Mouse (Mus musculus) heart, adult 9 months (tissue): ENCODE measurements around the gene Glis1.

Experiments used
- DNase-seq, 2 experiments: peaks; one replicate each; pipeline ENCODE4 v3.0.0; 2022; ENCODE audit warnings: low spot score in 2 of 2

Gene Glis1

GRCm38 (mm10) chr4:107434356-107435237 lies at the start of gene Glis1:
Gene Glis1 (plus strand): TSS chr4:107434591.
- DNase-seq: peak; percentile 33 to 57

DNA sequence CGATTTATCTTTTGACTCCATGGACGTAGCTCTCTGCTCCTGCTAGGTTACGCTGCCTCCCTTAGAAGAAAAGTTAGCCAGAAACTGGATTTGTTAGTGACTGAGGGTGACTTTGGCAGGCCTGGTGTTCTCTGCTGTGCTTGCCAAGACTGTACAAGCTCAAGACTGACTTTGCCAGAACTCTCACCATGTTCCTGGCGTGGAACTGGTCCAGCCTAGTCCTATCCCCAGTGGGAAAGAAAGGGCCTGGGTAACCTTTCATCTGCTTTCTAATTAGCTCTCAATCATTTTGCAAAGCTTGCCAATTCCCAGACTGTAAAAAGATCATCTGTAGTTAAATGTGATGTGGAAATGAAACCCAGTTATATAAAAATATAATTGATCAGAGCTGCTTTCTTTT lies 47.4 kb upstream of the Glis1 start:
- peak in 1 of 2 experiments; percentile 17 for DNase-seq

DNA sequence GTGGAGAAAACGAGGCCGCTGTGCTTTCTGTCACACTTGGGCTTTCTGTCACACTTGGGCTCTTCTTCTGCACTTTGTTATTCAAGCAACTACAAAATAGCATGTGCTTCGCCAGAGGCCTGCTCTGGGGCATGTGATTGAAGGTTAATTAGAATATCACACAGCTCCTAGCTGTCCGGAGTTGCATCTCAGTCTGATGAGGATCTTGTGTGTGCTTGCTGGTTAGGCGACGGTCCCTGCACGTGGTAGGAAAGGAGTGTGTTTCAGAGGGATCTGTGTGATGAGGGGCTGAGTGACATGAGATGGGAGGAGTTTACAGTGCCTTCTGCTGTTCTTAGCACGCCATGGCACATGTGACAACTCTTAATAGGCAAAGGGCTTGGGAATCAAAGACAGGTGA lies 46.9 kb upstream of the Glis1 start:
- no peak for DNase-seq

- DNase-seq: no peak
Observed at GRCm38 (mm10) chr4:107388291-107388690, 46.1 kb upstream of the Glis1 start.

GRCm38 (mm10) chr4:107389345-107389744 lies 45.0 kb upstream of the Glis1 start:
- DNase-seq: no peak

GRCm38 (mm10) chr4:107393771-107394170 lies 40.6 kb upstream of the Glis1 start:
- no peak for DNase-seq

- DNase-seq: no peak
Observed at GRCm38 (mm10) chr4:107420202-107420601, 14.2 kb upstream of the Glis1 start.

- DNase-seq: no peak
Observed at GRCm38 (mm10) chr4:107421711-107422110, 12.7 kb upstream of the Glis1 start.

- DNase-seq: peak in 1 of 2 experiments; percentile 6
Observed at GRCm38 (mm10) chr4:107422176-107422575, 12.2 kb upstream of the Glis1 start.

DNA sequence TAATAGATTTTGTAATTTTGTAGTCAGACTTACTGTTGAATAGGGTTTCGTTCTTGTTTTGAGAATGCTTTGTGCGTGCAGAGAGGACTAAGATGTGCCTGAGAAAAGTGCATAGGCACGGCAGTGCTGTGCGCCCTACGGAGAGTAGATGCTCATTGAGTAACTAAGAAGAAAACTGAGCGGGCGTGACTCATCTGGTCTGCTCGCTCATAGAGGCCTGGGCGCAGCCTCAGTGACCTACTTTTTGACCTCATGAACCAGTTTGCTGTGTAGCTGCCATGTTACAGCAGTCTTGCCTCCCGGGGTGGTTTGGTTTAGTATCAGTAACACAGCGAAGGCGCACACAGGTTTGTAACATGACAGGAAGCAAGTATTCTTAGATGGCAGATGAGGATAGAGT lies 8.8 kb upstream of the Glis1 start:
- no peak for DNase-seq

GRCm38 (mm10) chr4:107426631-107427030 lies 7.8 kb upstream of the Glis1 start:
- DNase-seq: no peak

DNA sequence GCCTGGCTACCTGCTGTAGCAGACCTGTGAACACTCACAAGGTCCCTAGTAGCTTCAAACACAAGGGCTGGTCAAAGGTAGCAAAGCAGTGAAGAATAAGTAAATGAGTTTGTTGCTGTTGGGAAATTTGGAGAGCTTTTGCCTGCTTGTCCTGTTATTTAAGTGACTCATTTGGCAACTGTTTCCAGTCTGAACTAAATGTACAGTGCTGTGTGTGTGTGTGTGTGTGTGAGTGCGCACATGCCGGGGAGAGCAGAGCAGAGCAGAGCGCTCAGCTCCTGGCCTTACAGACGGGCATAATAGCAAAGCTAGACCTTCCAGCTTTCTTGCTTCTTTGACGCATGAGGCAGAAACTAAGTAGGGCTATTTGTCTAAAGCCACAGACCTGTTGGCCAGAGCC lies 1.7 kb upstream of the Glis1 start:
- DNase-seq: no peak

GRCm38 (mm10) chr4:107433998-107434355 lies 414 bp upstream of the Glis1 start:
- DNase-seq: no peak

- DNase-seq: no peak
Observed at GRCm38 (mm10) chr4:107435238-107435946, 1.0 kb downstream of the Glis1 start.

GRCm38 (mm10) chr4:107436476-107436875 lies 2.1 kb downstream of the Glis1 start:
- no peak for DNase-seq

- DNase-seq: no peak
Observed at GRCm38 (mm10) chr4:107438741-107439140, 4.3 kb downstream of the Glis1 start.

DNA sequence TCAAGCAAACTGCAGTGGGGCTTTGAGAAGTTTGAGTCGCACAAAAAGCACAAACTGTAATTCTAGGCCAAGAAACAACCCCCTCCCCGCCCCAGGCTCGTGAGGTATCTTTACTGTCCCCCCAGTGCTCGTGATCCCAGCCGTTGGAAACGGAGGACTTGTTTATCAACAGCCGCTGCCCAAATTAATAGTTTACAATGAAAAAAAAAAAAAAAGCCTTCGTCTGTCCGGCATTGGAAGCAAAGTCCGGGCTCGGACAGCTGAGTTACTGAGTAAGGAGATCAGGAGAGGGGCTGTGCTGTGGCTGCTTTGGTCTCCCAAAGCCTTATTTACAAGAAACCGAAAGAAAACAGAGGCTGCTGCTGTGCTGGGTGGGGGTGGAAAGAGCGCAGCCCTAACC lies 5.9 kb downstream of the Glis1 start:
- DNase-seq: no peak

GRCm38 (mm10) chr4:107442288-107442687 lies 7.9 kb downstream of the Glis1 start:
- DNase-seq: no peak

- DNase-seq: no peak
Observed at GRCm38 (mm10) chr4:107442891-107443483, 8.6 kb downstream of the Glis1 start.

DNA sequence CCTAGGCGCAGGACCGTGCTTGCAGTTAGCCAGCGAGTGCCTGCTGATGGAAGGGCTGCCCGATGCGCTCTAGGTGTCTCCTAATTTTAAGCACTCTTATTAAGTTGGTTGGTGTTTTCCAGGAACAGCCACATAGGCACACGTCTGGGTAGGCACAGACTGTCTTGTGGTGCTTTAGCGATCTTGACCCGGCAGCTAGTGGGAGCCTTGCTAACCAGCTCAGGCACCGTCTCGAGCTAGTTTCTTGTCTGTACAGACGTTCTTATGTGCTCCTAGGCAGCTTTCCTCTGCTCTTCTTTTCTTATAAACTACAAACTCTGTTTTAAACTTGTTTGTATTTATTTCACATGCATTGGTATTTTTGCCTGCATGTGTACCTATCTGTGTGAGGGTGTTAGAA lies 9.2 kb downstream of the Glis1 start:
- no peak for DNase-seq

DNA sequence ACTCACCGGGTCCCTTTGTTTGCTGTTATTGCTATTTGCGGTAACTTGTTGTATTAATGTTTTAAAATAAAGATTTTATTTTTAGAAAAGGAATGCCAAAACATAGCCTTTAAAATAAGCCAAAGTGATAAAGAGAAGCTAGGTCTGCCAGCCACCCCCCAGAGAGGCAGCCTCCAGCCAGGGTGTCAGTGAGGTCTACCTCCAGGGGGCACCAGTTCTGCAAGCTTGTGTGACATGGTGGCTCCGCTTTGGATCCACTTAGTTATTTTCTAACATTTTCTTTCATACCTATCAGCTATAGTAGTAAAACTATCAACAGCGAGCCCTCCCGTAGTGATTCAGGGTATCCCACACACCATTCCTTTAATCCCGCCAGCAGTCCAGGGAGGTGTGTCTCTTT lies 14.1 kb downstream of the Glis1 start:
- no peak for DNase-seq

GRCm38 (mm10) chr4:107449519-107449918 lies 15.1 kb downstream of the Glis1 start:
- no peak for DNase-seq
